Mouse (Mus musculus): ENCODE results near the gene Fam180a. TPM values are rescaled to one million over a fixed set of nuclear protein-coding genes. Genes with fewer than 3 reads are reported as not detected.

Fam180a gene
- total RNA-seq, 2 experiments from 2014 or later, result 0.43 TPM

DNA sequence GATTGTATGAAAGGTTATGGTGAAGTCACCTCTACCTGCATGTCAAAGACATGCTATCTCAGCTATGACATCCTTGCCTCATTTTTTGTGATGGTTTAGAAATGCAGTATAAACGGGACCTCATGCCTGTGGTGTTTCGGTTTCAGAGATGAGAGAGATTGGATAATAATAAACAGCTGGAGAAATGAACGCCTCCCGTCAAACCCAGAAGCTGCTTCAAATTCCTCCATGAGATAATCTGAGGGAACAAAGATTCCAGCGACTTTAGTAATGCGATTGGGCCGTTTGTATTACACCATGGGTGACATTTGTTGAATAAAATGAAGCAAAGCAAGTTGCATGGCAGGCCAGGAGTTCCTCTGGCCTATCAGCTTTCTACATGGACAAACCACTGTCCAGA lies 16.5 kb downstream of the Fam180a start:
- DNase-seq, result no peak

GRCm38 (mm10) chr6:35308037-35308436 lies 17.9 kb downstream of the Fam180a start, which contains the start of gene Slc13a4:
TSS of gene Slc13a4 (minus strand) at chr6:35308131.
- no peak for DNase-seq

DNA sequence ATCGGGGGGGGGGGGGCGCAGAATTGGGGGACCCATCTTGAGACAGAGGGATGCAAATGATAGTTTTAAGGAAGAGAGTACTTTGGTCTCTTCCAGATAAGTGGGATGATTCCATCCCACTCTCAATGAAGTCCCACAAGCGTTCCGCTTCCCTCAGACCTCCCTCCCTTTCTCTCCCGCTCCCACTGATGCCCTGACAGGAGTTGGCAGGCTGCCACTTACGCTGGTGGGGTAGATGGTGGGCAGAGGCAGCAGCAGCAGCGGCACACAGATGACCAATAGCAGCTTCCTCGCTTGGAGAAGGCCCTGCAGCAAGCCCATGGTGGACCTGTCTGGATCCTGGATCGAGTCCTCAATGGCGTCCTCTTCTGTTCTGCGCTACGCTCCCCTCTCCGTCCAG lies 18.8 kb downstream of the Fam180a start:
- no peak for DNase-seq

- no peak for DNase-seq
These were observed 22.5 kb downstream of the Fam180a start for GRCm38 (mm10) chr6:35303355-35303900.

DNA sequence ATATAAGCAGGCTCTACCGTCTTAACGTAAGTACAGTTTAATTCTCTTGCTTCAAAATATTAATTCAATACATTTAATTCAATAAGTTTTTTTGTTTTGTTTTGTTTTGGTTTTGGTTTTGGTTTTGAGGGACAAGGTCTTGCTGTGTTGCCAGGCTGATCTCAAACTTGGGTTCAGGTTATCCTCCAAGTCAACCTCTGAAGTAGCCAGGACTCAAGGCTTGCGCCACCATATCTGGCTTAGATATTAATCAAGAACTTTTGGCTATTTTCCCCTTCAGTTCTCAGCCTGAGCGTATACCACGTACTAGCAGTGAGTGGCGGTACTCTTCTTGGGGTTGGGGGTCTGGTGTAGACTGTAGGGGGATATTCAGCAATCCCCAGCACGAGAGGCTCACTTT lies 23.4 kb downstream of the Fam180a start:
- DNase-seq, result no peak

DNA sequence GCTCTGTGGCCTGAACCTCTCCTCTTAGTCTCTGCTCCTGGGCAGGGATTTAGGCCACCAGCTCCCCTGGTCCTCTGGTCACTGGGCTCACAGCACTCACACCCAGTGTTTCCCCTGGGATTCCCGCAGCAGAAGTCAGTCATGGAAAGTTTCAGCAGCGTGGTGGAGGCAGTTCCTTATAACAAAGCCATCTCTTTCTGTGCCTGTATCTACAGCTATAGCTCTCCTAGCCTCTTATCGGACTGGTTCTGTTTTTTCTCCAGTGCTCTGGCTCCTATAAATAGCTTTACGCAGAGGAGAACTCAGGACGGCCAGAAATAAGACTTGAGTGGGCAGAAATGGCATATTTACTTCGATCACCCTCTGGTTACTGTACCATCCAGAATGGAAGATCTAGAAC lies 27.6 kb downstream of the Fam180a start:
- no peak for DNase-seq

DNA sequence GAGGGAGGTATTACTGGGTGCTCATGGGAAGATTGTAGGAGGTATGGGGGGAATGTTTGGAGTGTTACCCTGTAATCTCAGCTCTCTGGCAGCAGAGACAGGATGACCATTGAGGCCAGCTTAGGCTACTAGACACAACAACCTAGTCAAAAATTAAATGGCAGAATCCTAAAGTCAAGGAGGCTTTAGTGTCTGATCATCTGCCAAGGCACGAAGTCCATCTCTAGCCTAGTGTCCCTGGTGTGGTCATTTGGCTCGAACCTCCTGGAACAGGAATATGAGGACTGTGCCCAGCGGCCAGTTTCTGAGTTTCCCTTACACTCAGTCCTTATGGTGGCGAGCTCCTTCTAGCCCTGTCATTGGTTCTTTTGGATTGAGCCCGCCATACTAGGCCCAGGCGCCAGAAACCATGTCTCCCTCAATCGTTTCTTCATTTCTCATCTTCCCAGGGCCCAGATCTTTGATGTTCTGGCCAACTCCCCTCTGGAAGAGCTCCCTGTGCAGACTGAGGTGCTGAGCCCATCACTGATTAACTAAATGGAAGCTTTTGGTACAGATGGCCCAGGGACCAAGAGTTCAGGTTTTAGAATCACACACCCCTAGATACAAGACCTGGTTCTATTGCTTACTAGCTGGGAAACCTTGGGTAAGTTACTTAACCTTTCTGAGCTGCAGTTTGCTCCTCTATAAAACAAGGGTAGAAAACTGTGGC lies 28.3 kb downstream of the Fam180a start:
- no peak for DNase-seq

GRCm38 (mm10) chr6:35297001-35297400 lies 28.9 kb downstream of the Fam180a start:
- DNase-seq, result peak; percentile 76

DNA sequence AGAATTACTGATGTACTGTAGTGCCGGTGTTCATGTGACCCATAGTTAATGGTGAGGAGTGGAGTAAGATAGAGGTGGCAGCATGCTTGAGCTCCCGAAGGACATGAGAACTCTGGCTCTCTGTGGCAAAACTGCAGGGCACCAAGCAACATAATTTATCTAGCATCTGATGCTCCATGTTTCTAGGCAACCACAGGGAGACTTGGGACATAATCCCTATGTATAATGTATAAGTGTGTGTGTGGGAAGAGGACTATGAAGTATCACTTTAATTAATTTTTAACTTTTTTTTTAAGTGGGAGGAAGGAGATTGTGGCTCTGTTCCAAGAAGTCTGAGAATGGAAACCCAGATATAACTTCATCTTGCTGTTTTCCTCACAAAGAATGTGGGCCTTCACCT lies 31.0 kb downstream of the Fam180a start:
- no peak for DNase-seq

- DNase-seq, result no peak
These were observed 36.3 kb downstream of the Fam180a start for GRCm38 (mm10) chr6:35289676-35290075.

- DNase-seq, result no peak
These were observed 37.0 kb downstream of the Fam180a start for GRCm38 (mm10) chr6:35288920-35289319.

- DNase-seq, result peak; percentile 59
These were observed 37.7 kb downstream of the Fam180a start for GRCm38 (mm10) chr6:35288114-35288761.

DNA sequence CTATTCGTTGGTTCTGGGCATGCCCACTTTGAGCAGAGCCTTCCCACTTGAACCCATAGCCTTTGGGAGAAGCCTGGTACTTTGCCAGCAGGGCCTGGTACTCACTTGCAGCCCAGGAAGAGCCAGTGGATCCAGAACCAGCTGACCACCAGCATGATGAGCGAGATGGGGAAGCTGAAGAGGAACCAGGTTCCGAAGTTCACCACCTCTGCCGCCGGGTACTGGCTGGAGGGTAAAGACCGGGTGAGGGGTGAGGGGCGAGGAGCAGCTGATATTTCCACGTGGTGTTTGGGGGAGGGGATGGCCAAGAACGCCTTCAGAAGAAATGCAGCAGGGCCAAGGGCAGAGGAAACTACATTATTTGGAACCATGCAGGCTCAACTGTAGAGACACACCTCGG lies 46.6 kb downstream of the Fam180a start:
- DNase-seq, result no peak

GRCm38 (mm10) chr6:35277903-35278587 lies 47.9 kb downstream of the Fam180a start:
- DNase-seq, result no peak

- DNase-seq, result no peak
These were observed 52.4 kb downstream of the Fam180a start for GRCm38 (mm10) chr6:35273391-35274082.

DNA sequence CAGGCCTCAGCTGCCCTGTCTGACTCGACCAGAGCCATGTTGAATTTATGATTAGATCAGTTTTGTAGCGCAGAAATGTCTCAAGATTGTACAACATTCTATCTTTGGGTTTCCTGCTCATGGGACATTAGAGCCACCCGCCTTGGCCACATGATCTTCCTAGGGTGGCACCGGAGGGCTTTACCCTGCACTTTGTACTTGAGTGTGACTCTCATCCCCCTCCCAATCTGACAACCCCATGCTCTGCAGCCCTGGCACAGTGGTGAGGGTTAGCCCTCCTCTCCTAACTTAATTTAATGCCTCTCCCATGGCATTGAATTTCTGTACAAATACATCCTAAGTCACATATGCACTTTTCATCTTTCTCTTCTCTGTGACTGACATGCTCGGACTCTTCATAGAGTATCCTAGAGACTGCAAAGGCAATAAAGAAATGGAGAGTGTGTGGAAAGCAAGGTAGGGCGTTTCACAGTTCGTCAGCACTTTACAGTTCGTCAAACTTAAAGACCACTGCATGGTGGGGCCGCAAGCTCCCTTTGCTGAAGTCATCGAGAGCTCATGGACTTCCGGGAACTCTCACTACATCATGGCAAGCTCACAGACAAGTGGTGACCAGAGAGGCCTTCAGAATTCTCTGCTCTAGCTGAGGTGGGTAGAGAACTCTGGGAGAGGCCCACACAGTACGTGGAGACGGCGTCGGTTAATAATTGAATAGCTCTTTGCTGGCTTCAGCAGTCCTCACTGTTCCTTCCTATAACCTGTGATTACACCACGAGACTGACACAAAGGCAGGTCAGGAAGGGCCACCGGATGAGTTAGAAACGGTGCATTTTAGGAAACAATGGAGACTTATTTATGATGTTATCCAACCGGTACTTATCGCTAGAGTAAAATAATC lies 53.8 kb downstream of the Fam180a start:
- no peak for DNase-seq

DNA sequence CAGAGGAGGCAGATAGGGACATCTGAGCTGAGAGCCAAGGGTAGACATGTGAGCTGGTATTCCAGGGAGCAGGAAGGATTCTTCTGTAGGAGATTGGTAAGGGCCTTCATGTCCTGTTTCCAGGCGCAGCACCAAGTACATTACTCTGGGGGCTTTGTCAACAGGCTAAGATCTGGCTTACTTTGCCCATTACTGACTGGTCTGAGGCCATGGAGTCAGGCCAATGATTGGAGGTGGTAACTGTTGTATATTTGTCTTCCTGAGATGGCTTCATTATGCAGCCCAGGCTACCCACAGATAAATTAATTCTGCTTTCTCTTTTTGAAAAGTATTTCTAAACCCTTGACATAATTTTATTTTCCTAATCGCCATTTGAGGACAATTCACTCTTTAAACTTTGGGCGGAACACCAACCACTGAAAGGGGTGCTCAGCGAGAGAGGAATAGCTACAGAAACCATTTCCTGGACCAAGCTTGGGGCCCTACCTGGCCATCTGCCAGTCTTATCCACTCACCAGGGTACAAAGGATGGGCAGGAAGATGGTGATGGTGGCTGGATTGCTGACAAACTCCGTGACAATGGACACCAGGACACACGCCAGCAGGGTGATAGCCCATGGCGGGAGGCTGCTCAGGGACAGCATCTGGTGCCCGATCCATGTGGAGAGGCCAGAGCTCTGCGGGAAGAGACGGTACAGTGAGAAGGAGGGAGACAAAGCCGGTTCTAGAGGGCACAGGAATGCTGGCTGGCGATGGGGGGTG lies 54.7 kb downstream of the Fam180a start:
- DNase-seq, result no peak

GRCm38 (mm10) chr6:35269643-35270042 lies 56.3 kb downstream of the Fam180a start:
- no peak for DNase-seq

- DNase-seq, result no peak
These were observed 57.2 kb downstream of the Fam180a start for GRCm38 (mm10) chr6:35268711-35269110.

DNA sequence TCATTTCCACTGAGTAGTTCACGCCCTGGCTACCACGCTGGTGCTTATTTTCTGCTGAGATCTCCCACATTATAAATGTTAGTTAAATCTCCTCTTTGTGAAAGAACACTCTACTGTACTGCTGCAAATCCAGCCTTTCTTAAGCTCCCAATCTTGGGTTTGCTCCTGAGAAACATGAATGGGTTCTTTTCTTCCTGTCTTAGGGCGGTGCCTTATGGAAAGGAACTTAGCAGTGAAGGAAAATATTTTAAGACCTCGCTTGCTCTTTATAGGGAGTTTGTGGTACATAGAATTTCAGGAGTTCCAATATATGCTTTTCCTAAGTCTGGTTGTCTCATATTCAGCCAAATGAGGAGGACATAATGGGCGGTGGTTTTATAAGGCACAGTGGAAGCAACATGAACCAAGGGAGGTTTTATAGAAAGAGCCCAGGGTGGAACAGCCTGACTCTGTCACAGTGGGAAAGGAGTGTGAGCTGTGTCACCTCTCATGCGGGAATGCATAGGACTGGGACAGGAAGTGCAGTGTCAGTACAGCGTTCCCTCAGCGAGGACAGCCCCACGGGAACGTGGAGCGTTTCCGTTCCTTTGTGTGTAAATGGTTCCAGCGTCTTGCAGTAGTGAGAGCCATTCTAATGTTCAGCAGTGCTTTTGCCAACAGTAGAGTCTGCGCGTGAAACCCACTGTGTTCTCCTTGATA lies 60.2 kb downstream of the Fam180a start:
- no peak for DNase-seq
